Mouse (Mus musculus): ENCODE data around the gene Taf1c.

- TF ChIP-seq GATA1 (IDR thresholded peaks at IDR 0.05; ENCODE audit: low read length) (no peak), TAL1 (IDR thresholded peaks at IDR 0.05; ENCODE audit: low read length) (no peak)
These were observed 30.9 kb upstream of the Taf1c start for GRCm38 (mm10) chr8:119635958-119636357.

Measured in erythroblast, embryonic 14.5 days (primary cell).